Mouse (Mus musculus): ENCODE results near the gene Rhbdd2. TPM values are rescaled to one million over a fixed set of nuclear protein-coding genes. Genes with fewer than 3 reads are reported as not detected.

Gene Rhbdd2
- polyA plus RNA-seq, 1 experiment from 2014 or later = 62.5 TPM

DNA sequence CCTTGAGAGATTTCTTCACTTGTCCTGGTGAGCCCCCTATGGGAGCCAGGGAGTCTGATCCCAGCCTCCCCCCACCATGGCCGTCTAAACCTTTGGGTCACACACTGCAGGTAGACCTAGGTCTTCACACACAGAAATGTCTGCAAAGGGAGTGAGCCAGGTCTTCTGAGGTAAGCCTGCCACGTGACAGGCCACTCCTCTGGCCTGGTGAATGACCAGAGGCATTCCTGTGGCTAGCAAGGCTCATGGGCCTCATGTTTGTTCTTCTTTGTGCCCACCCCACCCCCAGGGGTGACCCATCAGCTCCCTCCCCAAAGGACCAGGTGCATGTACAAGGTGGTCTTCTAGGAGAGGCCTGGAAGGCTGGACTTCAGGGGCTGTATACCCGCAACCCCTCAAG lies 19.1 kb downstream of the Rhbdd2 start:
- no peak for DNase-seq (ENCODE audit: low spot score)
- WGBS = 90% methylated on average over 3 of the region's 3 CpGs
- H3K27ac ChIP-seq = no peak overlapping the region; the same call in 1 of the 2 replicates
- no peaks in the 10 kb centered on the region for H3K36me3 ChIP-seq
- H3K9me3 ChIP-seq (replicated peaks) = no peaks in the 10 kb centered on the region
- no peaks in the 10 kb centered on the region for H3K27me3 ChIP-seq (ENCODE audit: low read depth, poor library complexity, severe bottlenecking)
- H3K4me3 ChIP-seq = no peak overlapping the region
- peaks cover 12% of the 10 kb centered on the region for H3K4me1 ChIP-seq

DNA sequence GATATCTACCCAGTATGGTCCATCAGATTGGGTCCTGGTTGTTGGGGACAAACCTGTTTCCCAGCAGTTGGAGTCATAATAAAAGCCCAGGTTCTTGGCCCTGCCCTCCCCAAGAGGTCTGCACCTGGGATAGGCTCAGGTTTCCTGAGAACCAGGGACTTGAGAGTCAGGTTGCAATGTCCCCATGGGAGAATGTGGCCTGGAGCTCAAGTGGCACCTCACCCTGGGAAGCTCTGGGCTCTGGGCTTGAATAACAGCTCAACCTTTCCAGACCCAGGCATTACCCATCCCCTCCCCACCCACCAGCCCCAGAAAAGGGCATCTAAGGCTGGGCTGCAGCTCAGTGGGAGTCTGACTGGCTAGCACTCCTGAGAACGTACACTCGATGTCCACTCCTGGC lies 20.8 kb downstream of the Rhbdd2 start:
- Histone ChIP-seq H3K4me1 (peaks cover 15% of the 10 kb centered on the region), H3K27ac (0 out of 2 replicates have a peak overlapping the region, but pooled peaks have one; percentile 31), H3K36me3 (no peaks in the 10 kb centered on the region), H3K27me3 (ENCODE audit: low read depth, poor library complexity, severe bottlenecking) (no peaks in the 10 kb centered on the region), H3K4me3 (no peak overlapping the region), H3K9me3 (replicated peaks) (no peaks in the 10 kb centered on the region)
- 72% methylated on average over 2 of the region's 2 CpGs for WGBS
- no peak for DNase-seq (ENCODE audit: low spot score)

DNA sequence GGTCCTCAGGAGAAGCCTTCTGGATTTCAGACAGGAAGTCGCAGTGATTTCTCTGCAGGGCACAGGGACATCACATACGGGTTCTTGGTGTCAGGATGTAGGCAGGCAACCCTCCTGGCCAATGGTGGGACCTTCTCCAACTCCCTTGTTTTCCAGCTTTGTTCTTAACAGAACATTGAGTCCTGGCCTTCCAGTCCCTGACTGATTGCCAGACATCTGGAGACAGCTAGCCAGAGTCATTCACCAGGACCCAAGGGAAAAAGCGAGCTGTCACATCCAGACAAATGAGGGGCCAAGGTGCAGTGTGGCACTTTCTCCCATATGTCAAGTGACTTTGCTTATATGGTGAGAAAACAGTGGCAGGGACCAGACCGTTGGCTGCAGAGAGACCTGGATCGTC lies 23.6 kb downstream of the Rhbdd2 start:
- no peaks in the 10 kb centered on the region for H3K27me3 ChIP-seq (ENCODE audit: low read depth, poor library complexity, severe bottlenecking)
- DNase-seq (ENCODE audit: low spot score) = no peak
- no peak overlapping the region for H3K4me3 ChIP-seq
- peaks cover 15% of the 10 kb centered on the region for H3K4me1 ChIP-seq
- H3K36me3 ChIP-seq = no peaks in the 10 kb centered on the region
- no peak overlapping the region for H3K27ac ChIP-seq
- no peaks in the 10 kb centered on the region for H3K9me3 ChIP-seq (replicated peaks)
- WGBS = 77% methylated on average over 5 of the region's 5 CpGs

DNA sequence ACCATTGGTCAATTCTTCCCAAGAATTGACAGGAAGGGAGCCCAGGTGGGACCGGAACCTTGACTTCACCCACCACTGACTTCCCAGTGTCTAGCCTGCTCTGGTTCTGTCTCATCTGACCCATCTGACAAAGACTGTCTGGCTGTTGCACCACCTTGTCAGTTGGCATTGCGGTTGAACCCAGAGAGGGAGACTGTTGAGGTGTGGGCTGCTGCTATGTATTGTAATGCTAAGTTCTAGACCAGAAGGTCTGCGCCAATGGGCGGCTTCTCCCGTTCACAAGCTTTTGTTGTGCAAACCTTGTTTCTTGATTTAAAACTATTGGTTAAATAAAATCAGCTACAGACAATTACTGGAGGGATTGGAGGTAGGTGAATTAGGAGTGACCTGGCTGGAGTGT lies 24.7 kb downstream of the Rhbdd2 start:
- H3K4me3 ChIP-seq = no peak overlapping the region
- H3K9me3 ChIP-seq (replicated peaks) = no peaks in the 10 kb centered on the region
- no peaks in the 10 kb centered on the region for H3K36me3 ChIP-seq
- H3K27me3 ChIP-seq (ENCODE audit: low read depth, poor library complexity, severe bottlenecking) = no peaks in the 10 kb centered on the region
- DNase-seq (ENCODE audit: low spot score) = no peak
- H3K4me1 ChIP-seq = peaks cover 10% of the 10 kb centered on the region
- WGBS = 87% methylated on average over 5 of the region's 5 CpGs
- no peak overlapping the region for H3K27ac ChIP-seq

DNA sequence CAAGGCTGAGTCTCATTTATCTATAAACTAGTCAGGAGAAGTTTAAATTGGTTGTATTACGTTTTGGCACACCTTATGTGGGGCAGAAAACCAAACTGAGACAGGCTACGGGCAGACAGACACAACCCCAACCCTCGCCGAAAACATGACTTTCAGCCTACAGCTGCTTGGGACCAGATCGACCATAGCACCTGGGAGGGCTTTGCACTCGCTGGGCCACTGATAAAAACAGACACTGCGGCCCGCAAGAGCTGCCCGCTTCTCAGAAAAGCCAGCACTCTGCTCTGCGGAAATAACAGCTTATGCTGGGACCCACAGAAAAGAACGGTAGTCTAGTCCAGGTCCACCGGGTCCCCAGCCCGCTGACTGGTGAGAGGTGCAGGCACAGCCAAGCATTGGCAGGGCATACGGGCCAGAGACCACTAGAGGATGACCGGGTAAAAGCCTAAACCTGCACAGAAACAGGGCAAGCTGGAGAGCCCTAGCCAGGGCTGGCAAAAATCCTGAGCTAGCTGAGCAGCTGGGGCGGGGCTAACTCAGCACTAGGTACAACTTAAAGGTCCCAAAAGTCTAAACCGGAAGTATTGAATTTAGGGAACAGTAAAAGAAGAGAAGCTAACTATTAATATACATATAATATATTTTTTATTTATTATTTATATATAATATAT lies 25.4 kb downstream of the Rhbdd2 start:
- WGBS = 54% methylated on average over 17 of the region's 17 CpGs

DNA sequence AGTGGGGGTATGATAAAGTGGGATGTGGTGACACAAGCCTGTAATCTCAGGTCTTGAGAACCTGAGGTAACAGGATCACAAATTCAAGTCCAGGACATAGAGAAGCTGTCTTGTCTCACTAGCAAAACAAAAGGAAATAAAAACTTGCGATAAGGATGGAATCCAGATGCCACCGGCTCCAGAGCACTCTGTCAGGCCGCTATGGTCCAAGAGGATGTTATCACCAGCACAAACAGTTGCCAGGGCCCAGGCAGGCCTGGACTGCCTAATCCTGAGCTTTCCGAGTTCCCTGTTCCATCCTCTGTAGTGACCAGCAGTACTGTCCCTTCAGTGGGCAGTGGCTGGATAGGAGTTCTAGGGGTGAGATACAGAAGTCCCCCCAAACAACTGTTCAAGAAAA lies 27.5 kb downstream of the Rhbdd2 start:
- no peaks in the 10 kb centered on the region for H3K27me3 ChIP-seq (ENCODE audit: low read depth, poor library complexity, severe bottlenecking)
- H3K4me3 ChIP-seq = no peak overlapping the region
- DNase-seq (ENCODE audit: low spot score) = no peak
- H3K36me3 ChIP-seq = no peaks in the 10 kb centered on the region
- H3K27ac ChIP-seq = no peak overlapping the region
- H3K4me1 ChIP-seq = 0 out of 2 replicates have a peak, but pooled peaks cover 3% of the 10 kb centered on the region
- H3K9me3 ChIP-seq (replicated peaks) = no peaks in the 10 kb centered on the region
- WGBS = 75% methylated on average over 4 of the region's 4 CpGs

More for the DNA sequence above, 25.4 kb downstream of the Rhbdd2 start:
- Histone ChIP-seq H3K9me3 (replicated peaks) (no peaks in the 10 kb centered on the region), H3K36me3 (no peaks in the 10 kb centered on the region), H3K27ac (no peak overlapping the region), H3K27me3 (ENCODE audit: low read depth, poor library complexity, severe bottlenecking) (no peaks in the 10 kb centered on the region), H3K4me3 (no peak overlapping the region), H3K4me1 (peaks cover 9% of the 10 kb centered on the region)
- no peak for DNase-seq (ENCODE audit: low spot score)

DNA sequence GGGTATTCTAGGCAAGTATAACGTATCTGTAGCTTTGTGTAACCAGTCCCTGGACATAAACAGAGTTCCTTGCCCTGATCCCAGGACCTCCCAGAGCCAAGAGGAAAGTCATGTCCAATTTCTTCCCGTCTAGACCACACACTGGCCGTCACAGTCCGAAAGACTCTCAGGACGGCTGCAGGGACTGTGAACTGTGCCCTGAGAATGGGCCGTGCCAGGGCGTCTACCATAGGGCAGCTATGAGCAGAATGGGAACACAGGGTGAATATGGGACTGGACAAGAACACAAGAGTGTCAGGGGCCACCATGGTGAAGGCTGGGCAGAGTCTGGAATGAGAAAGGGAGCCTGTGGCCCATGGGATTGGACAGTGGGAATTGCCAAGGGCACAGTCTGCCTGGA lies 28.1 kb downstream of the Rhbdd2 start:
- no peaks in the 10 kb centered on the region for H3K27me3 ChIP-seq (ENCODE audit: low read depth, poor library complexity, severe bottlenecking)

DNA sequence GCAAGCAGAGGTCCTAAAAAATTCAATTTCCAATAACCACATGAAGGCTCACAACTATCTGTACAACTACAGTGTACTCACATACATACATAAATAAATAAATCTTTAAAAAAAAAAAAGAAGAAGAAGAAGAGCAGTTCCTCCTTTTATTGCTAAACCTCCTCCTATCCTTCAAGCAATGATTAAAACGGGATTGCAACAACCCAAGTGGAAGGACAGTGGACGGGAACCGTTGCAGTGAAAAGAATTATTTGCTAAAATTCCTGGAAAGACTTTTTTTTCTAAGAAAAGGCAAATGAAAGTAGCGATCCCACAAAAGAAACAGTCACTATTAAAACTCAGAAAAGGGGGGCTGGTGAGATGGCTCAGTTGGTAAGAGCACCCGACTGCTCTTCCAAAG lies 34.5 kb downstream of the Rhbdd2 start:
- WGBS = 92% methylated on average over 5 of the region's 5 CpGs
- H3K4me1 ChIP-seq = peaks cover 10% of the 10 kb centered on the region
- no peaks in the 10 kb centered on the region for H3K36me3 ChIP-seq
- H3K4me3 ChIP-seq = no peak overlapping the region
- H3K9me3 ChIP-seq (replicated peaks) = no peaks in the 10 kb centered on the region
- DNase-seq (ENCODE audit: low spot score) = no peak
- H3K27me3 ChIP-seq (ENCODE audit: low read depth, poor library complexity, severe bottlenecking) = no peaks in the 10 kb centered on the region
- H3K27ac ChIP-seq = no peak overlapping the region

More for the DNA sequence above, 28.1 kb downstream of the Rhbdd2 start:
- Histone ChIP-seq H3K36me3 (no peaks in the 10 kb centered on the region), H3K9me3 (replicated peaks) (no peaks in the 10 kb centered on the region), H3K27ac (0 out of 2 replicates have a peak overlapping the region, but pooled peaks have one; percentile 25), H3K4me1 (0 out of 2 replicates have a peak, but pooled peaks cover 3% of the 10 kb centered on the region), H3K4me3 (no peak overlapping the region)
- 89% methylated on average over 7 of the region's 7 CpGs for WGBS
- DNase-seq (ENCODE audit: low spot score) = no peak

DNA sequence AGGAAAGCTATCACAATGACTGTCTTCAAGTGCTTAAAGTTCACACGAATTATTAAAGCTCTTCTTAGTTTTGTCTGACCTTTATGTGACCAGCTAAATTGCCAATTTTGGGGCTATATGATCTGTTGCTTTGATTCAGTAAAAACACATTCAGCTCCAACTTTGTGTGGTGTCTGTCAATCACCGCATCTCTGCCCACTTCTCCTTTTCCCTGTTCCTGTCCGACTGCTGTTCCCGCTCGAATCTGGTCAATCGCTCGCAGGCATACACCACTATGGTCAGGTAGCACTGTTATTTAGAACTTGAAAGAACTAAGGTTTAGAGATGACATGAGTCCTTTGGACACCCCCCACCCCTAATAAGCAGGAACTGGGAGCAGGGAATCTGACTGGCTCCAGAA lies 35.7 kb downstream of the Rhbdd2 start:
- Histone ChIP-seq H3K27me3 (ENCODE audit: low read depth, poor library complexity, severe bottlenecking) (no peaks in the 10 kb centered on the region), H3K4me3 (no peak overlapping the region), H3K27ac (no peak overlapping the region), H3K36me3 (no peaks in the 10 kb centered on the region), H3K4me1 (peaks cover 16% of the 10 kb centered on the region), H3K9me3 (replicated peaks) (no peaks in the 10 kb centered on the region)
- 88% methylated on average over 7 of the region's 7 CpGs for WGBS
- DNase-seq (ENCODE audit: low spot score) = no peak

DNA sequence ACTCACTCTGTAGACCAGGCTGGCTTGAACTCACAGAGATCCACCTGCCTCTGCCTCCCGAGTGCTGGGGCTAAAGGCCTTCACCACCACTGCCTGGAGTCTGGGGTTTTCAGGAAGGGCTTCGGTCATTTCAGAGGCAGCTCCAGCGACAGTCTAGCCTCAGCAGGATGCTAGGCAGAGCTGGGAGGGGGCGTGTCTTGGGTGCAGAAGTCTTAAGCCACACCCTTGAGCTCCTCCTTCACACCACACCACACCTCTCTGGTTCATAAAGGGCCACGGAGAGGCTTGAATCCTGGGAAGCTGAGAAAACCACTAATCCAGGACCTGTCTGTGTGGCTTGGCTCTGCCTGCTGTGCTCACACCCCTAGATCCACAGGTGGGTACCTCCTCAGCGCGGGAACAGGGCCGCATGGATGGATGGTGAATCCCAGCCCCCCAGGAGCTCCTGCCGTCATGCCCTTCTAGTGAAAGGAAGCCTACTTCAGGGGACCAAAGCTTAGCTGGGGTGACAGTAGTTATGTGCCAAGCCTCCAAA lies 37.4 kb downstream of the Rhbdd2 start, which contains the start of gene Por:
Gene Por, plus strand, starts transcription at position 293 of the 535 bp plus-strand sequence.
- peak within 1 kb of the TSS; percentile 18 for H3K4me3 ChIP-seq
- H3K36me3 ChIP-seq = no peaks in the 10 kb centered on the region
- peak; percentile 39 for DNase-seq (ENCODE audit: low spot score)
- H3K9me3 ChIP-seq (replicated peaks) = no peaks in the 10 kb centered on the region
- H3K27ac ChIP-seq = peak within 1 kb of the TSS; percentile 71
- H3K27me3 ChIP-seq (ENCODE audit: low read depth, poor library complexity, severe bottlenecking) = no peaks in the 10 kb centered on the region
- WGBS = 21% methylated on average over 9 of the region's 9 CpGs
- peaks cover 31% of the 10 kb centered on the region for H3K4me1 ChIP-seq

DNA sequence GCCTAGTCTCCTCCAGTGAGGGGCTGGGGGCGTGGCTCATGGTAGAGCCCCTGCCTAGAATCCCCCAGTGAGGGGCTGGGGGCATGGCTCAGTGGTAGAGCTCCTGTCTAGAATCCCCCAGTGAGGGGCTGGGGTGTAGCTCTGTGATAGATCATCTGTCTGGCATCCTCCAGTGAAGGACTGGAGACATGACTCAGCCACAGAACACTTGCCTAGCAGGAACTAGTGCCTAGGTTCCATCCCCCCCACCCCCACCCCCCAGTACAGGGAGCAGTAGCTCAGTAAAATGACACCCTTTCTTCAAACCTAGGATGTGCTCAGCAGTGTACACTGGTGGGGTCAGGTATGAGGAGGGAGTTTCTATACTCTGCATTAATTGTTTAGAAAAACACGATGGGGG lies 38.5 kb downstream of the Rhbdd2 start:
- WGBS = 93% methylated on average over 2 of the region's 2 CpGs
- no peak overlapping the region for H3K27ac ChIP-seq
- H3K27me3 ChIP-seq (ENCODE audit: low read depth, poor library complexity, severe bottlenecking) = peaks cover 5% of the 10 kb centered on the region; the same call in 1 of the 2 replicates
- no peaks in the 10 kb centered on the region for H3K9me3 ChIP-seq (replicated peaks)
- H3K36me3 ChIP-seq = no peaks in the 10 kb centered on the region
- H3K4me3 ChIP-seq = no peak overlapping the region
- DNase-seq (ENCODE audit: low spot score) = no peak
- peaks cover 41% of the 10 kb centered on the region for H3K4me1 ChIP-seq

DNA sequence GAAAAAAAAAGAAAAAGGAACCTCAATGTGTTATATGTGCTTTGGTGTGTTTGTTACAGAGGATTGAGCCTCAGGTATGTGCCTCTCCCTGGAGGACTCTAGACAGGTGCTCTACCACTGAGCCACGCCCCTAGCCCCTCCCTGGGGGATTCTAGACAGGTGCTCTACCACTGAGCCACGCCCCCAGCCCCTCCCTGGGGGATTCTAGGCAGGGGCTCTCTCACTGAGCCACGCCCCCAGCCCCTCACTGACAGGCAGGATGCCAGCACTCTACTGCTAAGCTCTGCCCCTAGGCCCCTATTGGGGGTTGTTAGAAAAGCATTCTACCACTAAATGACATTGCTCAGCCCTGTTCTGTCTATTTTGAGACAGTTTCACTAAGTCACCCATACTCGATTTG lies 40.1 kb downstream of the Rhbdd2 start:
- H3K4me3 ChIP-seq = no peak overlapping the region
- no peaks in the 10 kb centered on the region for H3K36me3 ChIP-seq
- H3K4me1 ChIP-seq = peaks cover 45% of the 10 kb centered on the region
- H3K27ac ChIP-seq = no peak overlapping the region
- WGBS = 72% methylated on average over 4 of the region's 4 CpGs
- H3K9me3 ChIP-seq (replicated peaks) = no peaks in the 10 kb centered on the region
- no peak for DNase-seq (ENCODE audit: low spot score)
- peaks cover 5% of the 10 kb centered on the region; the same call in 1 of the 2 replicates for H3K27me3 ChIP-seq (ENCODE audit: low read depth, poor library complexity, severe bottlenecking)

DNA sequence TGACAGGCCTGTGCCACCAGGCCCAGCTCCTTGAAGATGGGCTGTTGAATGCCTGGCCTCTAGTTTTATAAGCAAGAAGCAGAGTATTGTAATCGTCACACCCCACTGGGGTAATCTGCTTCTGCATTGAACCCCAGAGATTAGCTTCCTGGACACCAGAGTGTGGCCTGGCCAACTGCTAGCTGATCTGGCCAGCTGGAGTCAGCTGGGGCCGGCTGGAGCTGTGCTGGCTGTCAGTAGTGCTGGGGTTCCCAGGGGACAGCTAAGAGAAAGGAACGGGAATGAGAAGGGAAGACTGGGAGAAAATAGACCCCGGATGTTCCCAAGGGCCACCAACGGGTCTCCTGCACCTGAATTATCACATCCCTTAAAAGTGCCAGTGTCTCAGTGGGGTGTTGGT lies 40.6 kb downstream of the Rhbdd2 start:
- Histone ChIP-seq H3K27me3 (ENCODE audit: low read depth, poor library complexity, severe bottlenecking) (peaks cover 5% of the 10 kb centered on the region; the same call in 1 of the 2 replicates), H3K36me3 (no peaks in the 10 kb centered on the region), H3K4me1 (peaks cover 45% of the 10 kb centered on the region), H3K4me3 (no peak overlapping the region), H3K27ac (no peak overlapping the region), H3K9me3 (replicated peaks) (no peaks in the 10 kb centered on the region)
- 75% methylated on average over 5 of the region's 5 CpGs for WGBS
- DNase-seq (ENCODE audit: low spot score) = no peak
